Mouse (Mus musculus): ENCODE measurements around the gene Gm49387. TPM values are rescaled to one million over a fixed set of nuclear protein-coding genes. Genes with fewer than 3 reads are reported as not detected.
A peak's percentile ranks its signal among the peaks of the same experiment; 100 is the strongest.

Gm49387 gene
- polyA plus RNA-seq, 1 experiment from 2014 or later: 0.52 TPM

DNA sequence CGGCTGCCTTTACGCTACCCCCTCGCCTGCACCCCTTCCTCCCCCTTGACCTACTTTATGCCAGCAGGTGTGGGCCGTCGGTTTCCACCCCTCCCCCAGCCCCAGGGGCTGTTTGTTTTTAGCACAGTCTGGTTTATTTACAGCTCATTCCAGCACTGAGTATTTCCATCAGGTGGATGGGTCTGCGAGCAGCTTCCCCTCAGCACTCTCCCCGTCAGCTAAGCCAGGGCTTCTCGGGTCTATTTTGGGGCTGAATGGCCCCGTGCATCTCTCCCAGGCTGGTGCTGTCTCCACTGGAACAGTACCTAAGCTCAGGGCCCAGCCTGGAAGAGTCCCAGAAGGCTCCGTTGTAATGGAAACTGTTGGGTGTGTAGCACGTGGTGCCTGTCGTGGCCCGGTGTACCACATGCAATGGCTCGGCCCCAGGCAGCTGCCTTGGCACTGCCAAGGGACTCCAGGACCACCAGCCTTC lies 84.7 kb downstream of the Gm49387 start:
- no peak for ATAC-seq (ENCODE audit: low FRiP score, low TSS enrichment)
- TF ChIP-seq CTCF (IDR thresholded peaks at IDR 0.05; ENCODE audit: low read depth): no peak
- no peak for TF ChIP-seq EP300 (optimal IDR thresholded peaks at IDR 0.05)
- DNase-seq (ENCODE audit: low spot score): no peak
- H3K9ac ChIP-seq (ENCODE audit: low read length): no peak overlapping the region
- H3K4me3 ChIP-seq (ENCODE audit: low read depth, low read length): no peak overlapping the region
- H3K9me3 ChIP-seq (ENCODE audit: control insufficient read depth, low read length): no peaks in the 10 kb centered on the region
- no peaks in the 10 kb centered on the region for H3K27me3 ChIP-seq (ENCODE audit: control insufficient read depth, insufficient read depth, low read length)
- H3K36me3 ChIP-seq (ENCODE audit: control insufficient read depth, insufficient read depth, low read length): no peaks in the 10 kb centered on the region
- 50% methylated on average over 14 of the region's 14 CpGs for WGBS
- H3K4me1 ChIP-seq (replicated peaks; ENCODE audit: control insufficient read depth, insufficient read depth): no peaks in the 10 kb centered on the region
- H3K27ac ChIP-seq (replicated peaks): no peak overlapping the region
- H3K4me2 ChIP-seq (replicated peaks; ENCODE audit: low read depth): no peak overlapping the region

GRCm38 (mm10) chr14:31555021-31555420 lies 85.7 kb downstream of the Gm49387 start:
- no peak overlapping the region for H3K9ac ChIP-seq (ENCODE audit: low read length)
- TF ChIP-seq EP300 (optimal IDR thresholded peaks at IDR 0.05): no peak
- no peak for TF ChIP-seq CTCF (IDR thresholded peaks at IDR 0.05; ENCODE audit: low read depth)
- H3K4me2 ChIP-seq (replicated peaks; ENCODE audit: low read depth): no peak overlapping the region
- H3K27ac ChIP-seq (replicated peaks): no peak overlapping the region
- H3K9me3 ChIP-seq (ENCODE audit: control insufficient read depth, low read length): no peaks in the 10 kb centered on the region
- no peak overlapping the region for H3K4me3 ChIP-seq (ENCODE audit: low read depth, low read length)
- no peaks in the 10 kb centered on the region for H3K36me3 ChIP-seq (ENCODE audit: control insufficient read depth, insufficient read depth, low read length)
- DNase-seq (ENCODE audit: low spot score) (no peak), ATAC-seq (ENCODE audit: low FRiP score, low TSS enrichment) (0 out of 2 replicates have a peak, but pooled peaks have one; percentile 24)
- 90% methylated on average over 7 of the region's 7 CpGs for WGBS
- H3K27me3 ChIP-seq (ENCODE audit: control insufficient read depth, insufficient read depth, low read length): no peaks in the 10 kb centered on the region
- H3K4me1 ChIP-seq (replicated peaks; ENCODE audit: control insufficient read depth, insufficient read depth): no peaks in the 10 kb centered on the region

DNA sequence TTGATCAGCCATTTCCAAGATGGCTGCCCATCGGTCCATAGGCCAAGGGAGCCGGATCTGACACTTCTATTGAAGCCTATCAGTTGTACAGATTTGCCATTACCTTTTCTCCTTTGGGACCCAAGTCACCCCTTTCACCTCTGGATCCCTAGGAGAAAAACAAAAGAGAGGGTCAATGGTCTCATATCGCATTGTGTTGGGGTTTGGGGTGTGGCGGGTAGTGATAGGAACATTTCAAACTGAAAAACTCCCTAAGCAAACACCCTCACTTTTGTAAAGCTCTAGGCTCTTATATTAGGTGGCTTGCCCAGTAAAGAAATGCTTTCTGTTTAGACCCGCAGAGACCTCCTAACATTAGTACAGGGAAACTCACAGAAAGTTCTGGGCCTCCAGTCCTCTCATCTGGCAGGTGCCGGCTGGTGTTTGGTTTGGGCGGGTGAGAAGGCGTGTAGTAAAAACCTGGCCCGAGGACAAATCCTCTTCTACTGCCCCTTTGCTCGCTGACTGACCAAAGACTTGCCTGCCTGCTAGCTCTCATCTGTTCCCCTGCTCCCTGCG lies 96.7 kb downstream of the Gm49387 start:
- TF ChIP-seq EP300 (optimal IDR thresholded peaks at IDR 0.05) (no peak), CTCF (IDR thresholded peaks at IDR 0.05; ENCODE audit: low read depth) (no peak)
- Histone ChIP-seq H3K4me2 (replicated peaks; ENCODE audit: low read depth) (no peak overlapping the region; the same call in 1 of the 2 replicates), H3K36me3 (ENCODE audit: control insufficient read depth, insufficient read depth, low read length) (no peaks in the 10 kb centered on the region), H3K27me3 (ENCODE audit: control insufficient read depth, insufficient read depth, low read length) (no peaks in the 10 kb centered on the region), H3K27ac (replicated peaks) (peak overlapping the region; percentile 75), H3K4me1 (replicated peaks; ENCODE audit: control insufficient read depth, insufficient read depth) (no peaks in the 10 kb centered on the region), H3K9me3 (ENCODE audit: control insufficient read depth, low read length) (no peaks in the 10 kb centered on the region), H3K9ac (ENCODE audit: low read length) (peak overlapping the region; percentile 31; the same call in 1 of the 2 replicates), H3K4me3 (ENCODE audit: low read depth, low read length) (no peak overlapping the region)
- DNase-seq (ENCODE audit: low spot score): peak; percentile 61
- 45% methylated on average over 11 of the region's 11 CpGs for whole genome bisulfite sequencing
- ATAC-seq (ENCODE audit: low FRiP score, low TSS enrichment): peak; percentile 87

GRCm38 (mm10) chr14:31537298-31537697 lies 103.4 kb downstream of the Gm49387 start:
- WGBS: 66% methylated on average over 6 of the region's 6 CpGs
- no peak for DNase-seq (ENCODE audit: low spot score)
- Histone ChIP-seq H3K9me3 (ENCODE audit: control insufficient read depth, low read length) (no peaks in the 10 kb centered on the region), H3K9ac (ENCODE audit: low read length) (no peak overlapping the region), H3K4me2 (replicated peaks; ENCODE audit: low read depth) (no peak overlapping the region), H3K4me1 (replicated peaks; ENCODE audit: control insufficient read depth, insufficient read depth) (no peaks in the 10 kb centered on the region), H3K4me3 (ENCODE audit: low read depth, low read length) (no peak overlapping the region), H3K36me3 (ENCODE audit: control insufficient read depth, insufficient read depth, low read length) (no peaks in the 10 kb centered on the region), H3K27ac (replicated peaks) (no peak overlapping the region), H3K27me3 (ENCODE audit: control insufficient read depth, insufficient read depth, low read length) (no peaks in the 10 kb centered on the region)
- TF ChIP-seq EP300 (optimal IDR thresholded peaks at IDR 0.05): no peak
- no peak for ATAC-seq (ENCODE audit: low FRiP score, low TSS enrichment)

- H3K9me3 ChIP-seq (ENCODE audit: control insufficient read depth, low read length): no peaks in the 10 kb centered on the region
- no peak for DNase-seq (ENCODE audit: low spot score)
- H3K27me3 ChIP-seq (ENCODE audit: control insufficient read depth, insufficient read depth, low read length): no peaks in the 10 kb centered on the region
- H3K9ac ChIP-seq (ENCODE audit: low read length): no peak overlapping the region
- 55% methylated on average over 3 of the region's 3 CpGs for WGBS
- no peaks in the 10 kb centered on the region for H3K4me1 ChIP-seq (replicated peaks; ENCODE audit: control insufficient read depth, insufficient read depth)
- no peak for ATAC-seq (ENCODE audit: low FRiP score, low TSS enrichment)
- H3K4me3 ChIP-seq (ENCODE audit: low read depth, low read length): no peak overlapping the region
- TF ChIP-seq EP300 (optimal IDR thresholded peaks at IDR 0.05) (no peak), CTCF (IDR thresholded peaks at IDR 0.05; ENCODE audit: low read depth) (no peak)
- no peaks in the 10 kb centered on the region for H3K36me3 ChIP-seq (ENCODE audit: control insufficient read depth, insufficient read depth, low read length)
- no peak overlapping the region for H3K27ac ChIP-seq (replicated peaks)
- H3K4me2 ChIP-seq (replicated peaks; ENCODE audit: low read depth): no peak overlapping the region
Measured at GRCm38 (mm10) chr14:31532656-31533055, 108.0 kb downstream of the Gm49387 start.

GRCm38 (mm10) chr14:31531506-31532148 lies 109.1 kb downstream of the Gm49387 start:
- Histone ChIP-seq H3K9me3 (ENCODE audit: control insufficient read depth, low read length) (no peaks in the 10 kb centered on the region), H3K4me1 (replicated peaks; ENCODE audit: control insufficient read depth, insufficient read depth) (no peaks in the 10 kb centered on the region), H3K27ac (replicated peaks) (no peak overlapping the region), H3K9ac (ENCODE audit: low read length) (no peak overlapping the region), H3K36me3 (ENCODE audit: control insufficient read depth, insufficient read depth, low read length) (no peaks in the 10 kb centered on the region), H3K27me3 (ENCODE audit: control insufficient read depth, insufficient read depth, low read length) (no peaks in the 10 kb centered on the region), H3K4me3 (ENCODE audit: low read depth, low read length) (no peak overlapping the region), H3K4me2 (replicated peaks; ENCODE audit: low read depth) (no peak overlapping the region)
- TF ChIP-seq EP300 (optimal IDR thresholded peaks at IDR 0.05) (no peak), CTCF (IDR thresholded peaks at IDR 0.05; ENCODE audit: low read depth) (no peak)
- DNase-seq (ENCODE audit: low spot score) (no peak), ATAC-seq (ENCODE audit: low FRiP score, low TSS enrichment) (no peak)
- WGBS: 56% methylated on average over 12 of the region's 12 CpGs

Measured in stomach, postnatal 0 days (tissue).